Comparison of ENCODE assay signal across 8 mouse cellular contexts in the genomic region with DNA sequence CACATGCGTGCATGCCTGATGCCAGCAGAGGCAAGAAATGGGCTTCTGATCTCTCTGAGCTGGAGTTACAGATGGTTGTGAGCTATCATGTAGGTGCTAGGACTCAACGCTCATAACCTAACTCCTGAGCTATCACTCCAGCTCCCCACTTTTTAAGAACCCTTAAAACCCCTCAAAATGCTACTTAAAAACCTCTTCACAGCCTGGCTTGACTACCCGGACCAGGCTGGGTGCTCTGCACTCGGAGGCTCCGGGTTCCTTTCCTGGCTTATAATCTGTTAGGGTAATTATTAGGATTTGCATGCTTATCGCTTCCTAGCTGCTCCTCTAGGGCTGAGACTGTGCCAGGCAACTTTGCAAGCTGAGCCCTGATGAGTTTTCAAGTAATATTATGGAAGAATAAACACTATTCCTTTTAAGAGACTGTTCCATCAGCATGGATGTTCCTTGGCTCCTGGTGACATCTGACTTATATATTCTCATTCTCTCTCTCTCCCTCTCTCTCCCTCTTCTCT. TPM values are rescaled to one million over a fixed set of nuclear protein-coding genes. Genes with fewer than 3 reads are reported as not detected.
A peak's percentile ranks its signal among the peaks of the same experiment; 100 is the strongest.
DNase-seq lines count a peak whose midpoint lies in the region; ATAC-seq and TF ChIP-seq lines count a peak whose summit lies in the region.

No protein-coding gene starts in this region.

- H3K4me3 ChIP-seq in gastrocnemius, adult 2 months = peak overlapping the region; percentile 70
- 0 out of 2 replicates have a peak overlapping the region, but pooled peaks have one; percentile 41 for H3K4me3 ChIP-seq in limb, embryonic 13.5 days
- H3K4me3 ChIP-seq in limb, embryonic 10.5 days = no peak overlapping the region
- H3K4me3 ChIP-seq in MEL (ENCODE audit: control insufficient read depth in 1 of 2, insufficient read depth in 1 of 2, low read depth in 2 of 2, low read length in 2 of 2) = peak overlapping the region; percentile 72 to 86
- H3K4me3 ChIP-seq in liver, embryonic 13.5 days (replicated peaks) = peak overlapping the region; percentile 53; the same call in 1 of the 2 replicates

- H3K4me2 ChIP-seq in limb, embryonic 13.5 days (replicated peaks) = peak overlapping the region; percentile 68; the same call in 1 of the 2 replicates
- H3K4me2 ChIP-seq in liver, embryonic 13.5 days = peak overlapping the region; percentile 74

- peaks cover 31% of the 10 kb centered on the region for H3K79me2 ChIP-seq in MEL (ENCODE audit: control insufficient read depth, insufficient read depth, low read length, poor library complexity)

- no peak overlapping the region for H3K9ac ChIP-seq in limb, embryonic 13.5 days
- H3K9ac ChIP-seq in MEL (ENCODE audit: control insufficient read depth, low read depth, low read length, poor library complexity, severe bottlenecking) = peak overlapping the region; percentile 81
- H3K9ac ChIP-seq in liver, embryonic 13.5 days = 0 out of 2 replicates have a peak overlapping the region, but pooled peaks have one; percentile 58

- no peaks in the 10 kb centered on the region for H3K9me3 ChIP-seq in limb, embryonic 13.5 days
- H3K9me3 ChIP-seq in limb, embryonic 10.5 days (replicated peaks) = no peaks in the 10 kb centered on the region
- no peaks in the 10 kb centered on the region for H3K9me3 ChIP-seq in MEL (replicated peaks; ENCODE audit: insufficient read depth, low read length)
- H3K9me3 ChIP-seq in liver, embryonic 13.5 days (replicated peaks) = no peaks in the 10 kb centered on the region

- no peak for ATAC-seq in limb, embryonic 13.5 days (ENCODE audit: low FRiP score, low read depth)
- ATAC-seq in liver, embryonic 13.5 days (ENCODE audit: low read depth) = no peak

- TF ChIP-seq EP300 in MEL (IDR thresholded peaks at IDR 0.05; ENCODE audit: low read depth in 1 of 2, low read length in 2 of 2) = no peak; a peak in 2 of 4 replicates

- H3K36me3 ChIP-seq in limb, embryonic 13.5 days = no peaks in the 10 kb centered on the region
- no peaks in the 10 kb centered on the region for H3K36me3 ChIP-seq in limb, embryonic 10.5 days
- peaks cover 0 to 49% of the 10 kb centered on the region in 2 experiments; a peak in 2 of 4 replicates for H3K36me3 ChIP-seq in MEL (ENCODE audit: control insufficient read depth in 1 of 2, insufficient read depth in 2 of 2, low read length in 2 of 2)
- no peaks in the 10 kb centered on the region for H3K36me3 ChIP-seq in liver, embryonic 13.5 days

- H3K27me3 ChIP-seq in limb, embryonic 13.5 days = 0 out of 2 replicates have a peak, but pooled peaks cover 2% of the 10 kb centered on the region
- H3K27me3 ChIP-seq in limb, embryonic 10.5 days (ENCODE audit: low read depth, poor library complexity, severe bottlenecking) = peaks cover 12% of the 10 kb centered on the region
- no peaks in the 10 kb centered on the region for H3K27me3 ChIP-seq in MEL (ENCODE audit: control insufficient read depth in 1 of 2, insufficient read depth in 2 of 2, low read length in 2 of 2)
- H3K27me3 ChIP-seq in liver, embryonic 13.5 days = no peaks in the 10 kb centered on the region; the same call in 1 of the 2 replicates

- DNase-seq in gastrocnemius, adult 2 months = no peak
- DNase-seq in gastrocnemius, postnatal 14 days = no peak
- no peak for DNase-seq in limb, embryonic 10.5 days (ENCODE audit: low spot score)
- peak; percentile 81 for DNase-seq in MEL (ENCODE audit: low read depth, low spot score)
- DNase-seq in liver, embryonic 13.5 days = no peak
- no peak for DNase-seq in right cerebral cortex, postnatal 4 days
- no peak for DNase-seq in left cerebral cortex, postnatal 25 days (ENCODE audit: low spot score in 2 of 2)

- WGBS in limb, embryonic 13.5 days = 64% methylated on average over 6 of the region's 6 CpGs
- 68% methylated on average over 6 of the region's 6 CpGs for WGBS in limb, embryonic 10.5 days
- 62% methylated on average over 6 of the region's 6 CpGs for WGBS in liver, embryonic 13.5 days (ENCODE audit: insufficient replicate concordance)

- intact Hi-C loops in gastrocnemius, adult 2 months (cut with DNase I) = loop anchor here (2.0 kb wide), 1 partner anchor 599 kb away; no protein-coding TSS in a partner anchor
- intact Hi-C loops in gastrocnemius, postnatal 14 days (cut with DNase I; ENCODE audit: low total_unique reads) = no loop called here
- intact Hi-C loops in left cerebral cortex, postnatal 25 days (cut with DNase I) = loop anchor here (2.0 to 10.0 kb wide), 5 partner anchors 27 to 541 kb away; no protein-coding TSS in a partner anchor

- TF ChIP-seq CTCF in gastrocnemius, adult 2 months (IDR thresholded peaks at IDR 0.05) = no peak
- no peak for TF ChIP-seq CTCF in MEL (IDR thresholded peaks at IDR 0.05 in 2 of 3, conservative IDR thresholded peaks at IDR 0.05 in 1 of 3; ENCODE audit: control insufficient read depth in 1 of 3, insufficient read depth in 1 of 3, low read depth in 2 of 3, low read length in 3 of 3, poor library complexity in 1 of 3, severe bottlenecking in 1 of 3)

- peak in 1 of 2 experiments; percentile 20; a peak in 2 of 4 replicates for TF ChIP-seq POLR2A in MEL (IDR thresholded peaks at IDR 0.05; ENCODE audit: control insufficient read depth in 1 of 2, insufficient read depth in 1 of 2, low read depth in 1 of 2, low read length in 2 of 2, poor library complexity in 1 of 2)

- peaks cover 18% of the 10 kb centered on the region for H3K4me1 ChIP-seq in limb, embryonic 13.5 days
- H3K4me1 ChIP-seq in limb, embryonic 10.5 days = peaks cover 18% of the 10 kb centered on the region
- peaks cover 14 to 58% of the 10 kb centered on the region in 2 experiments for H3K4me1 ChIP-seq in MEL (ENCODE audit: control insufficient read depth in 1 of 2, insufficient read depth in 2 of 2, low read length in 2 of 2)
- H3K4me1 ChIP-seq in liver, embryonic 13.5 days (replicated peaks) = peaks cover 25% of the 10 kb centered on the region

- TF ChIP-seq RAD21 in MEL (IDR thresholded peaks at IDR 0.05; ENCODE audit: low read depth, low read length) = no peak

- H3K27ac ChIP-seq in gastrocnemius, adult 2 months = peak overlapping the region; percentile 73
- H3K27ac ChIP-seq in limb, embryonic 13.5 days = no peak overlapping the region
- H3K27ac ChIP-seq in limb, embryonic 10.5 days = no peak overlapping the region
- H3K27ac ChIP-seq in MEL (ENCODE audit: control insufficient read depth, low read depth, low read length) = peak overlapping the region; percentile 88
- no peak overlapping the region for H3K27ac ChIP-seq in liver, embryonic 13.5 days

TF ChIP-seq in MEL, 35 proteins besides CTCF, POLR2A, EP300 and RAD21:
- TF ChIP-seq SMC3 (IDR thresholded peaks at IDR 0.05; ENCODE audit: low read depth, low read length) (no peak), ELF1 (IDR thresholded peaks at IDR 0.05; ENCODE audit: low read depth, low read length) (no peak), ZMIZ1 (IDR thresholded peaks at IDR 0.05; ENCODE audit: low read depth, low read length) (no peak), ETS1 (IDR thresholded peaks at IDR 0.05; ENCODE audit: low read depth, low read length) (peak; percentile 44; the same call in 1 of the 2 replicates), TBP (IDR thresholded peaks at IDR 0.05; ENCODE audit: low read depth, low read length) (peak; percentile 80), MAFK (IDR thresholded peaks at IDR 0.05; ENCODE audit: borderline replicate concordance, low read depth, low read length) (no peak), HCFC1 (IDR thresholded peaks at IDR 0.05; ENCODE audit: low read depth, low read length) (no peak), TCF12 (IDR thresholded peaks at IDR 0.05; ENCODE audit: low read depth, low read length) (0 out of 2 replicates have a peak, but pooled peaks have one; percentile 37), MAX (IDR thresholded peaks at IDR 0.05; ENCODE audit: low read length) (0 out of 2 replicates have a peak, but pooled peaks have one; percentile 3), E2F4 (IDR thresholded peaks at IDR 0.05; ENCODE audit: borderline replicate concordance, low read depth, low read length) (no peak; the same call in none of the 2 replicates), JUND (IDR thresholded peaks at IDR 0.05; ENCODE audit: low read depth, low read length) (peak; percentile 87), MEF2A (IDR thresholded peaks at IDR 0.05; ENCODE audit: extremely low read depth, insufficient replicate concordance, low read depth, low read length, poor library complexity, severe bottlenecking) (no peak), SIN3A (IDR thresholded peaks at IDR 0.05; ENCODE audit: low read length) (no peak; the same call in 1 of the 2 replicates), MXI1 (IDR thresholded peaks at IDR 0.05; ENCODE audit: low read depth, low read length) (no peak; the same call in 1 of the 2 replicates), GABPA (IDR thresholded peaks at IDR 0.05; ENCODE audit: low read depth, low read length) (no peak), CHD2 (IDR thresholded peaks at IDR 0.05; ENCODE audit: low read length) (no peak), RCOR1 (IDR thresholded peaks at IDR 0.05; ENCODE audit: low read depth, low read length) (peak; percentile 66; the same call in 1 of the 2 replicates), MYC (IDR thresholded peaks at IDR 0.05; ENCODE audit: low read depth, low read length) (peak; percentile 50; the same call in 1 of the 2 replicates), GATA1 (IDR thresholded peaks at IDR 0.05; ENCODE audit: low read depth, low read length) (peak; percentile 87), TAL1 (IDR thresholded peaks at IDR 0.05; ENCODE audit: low read length) (no peak), CHD1 (IDR thresholded peaks at IDR 0.05; ENCODE audit: low read depth, low read length) (no peak), MYB (IDR thresholded peaks at IDR 0.05; ENCODE audit: low read depth, low read length) (no peak)

RNA-seq across cellular contexts. Expression of a gene that starts 0.8 kb away (rescaled TPM):
- total RNA-seq in gastrocnemius, adult 2 months (2021) = 100 to 1,000 TPM; 221 to 296 TPM
- total RNA-seq in gastrocnemius, postnatal 14 days (2021) = 100 to 1,000 TPM; 237 TPM
- polyA plus RNA-seq in limb, embryonic 13.5 days (2015; fragmentation: Nextera tagmentation; extraction: Ambion mirVana) = 259 and 285 TPM in 2 replicates
- polyA plus RNA-seq in limb, embryonic 10.5 days (2016; fragmentation: Nextera tagmentation; extraction: Ambion mirVana) = 254 and 274 TPM in 2 replicates
- total RNA-seq in MEL (2012; rRNA removed) = 239 and 249 TPM in 2 replicates
- 100 to 1,000 TPM in 1 of 2 experiments, not detected in 1; 158 TPM for polyA plus RNA-seq in MEL (2012; ENCODE audit: insufficient read depth in 1 of 2, insufficient read length in 2 of 2, low read depth in 1 of 2, low replicate concordance in 2 of 2, missing spikeins in 1 of 2)
- 240 and 241 TPM in 2 replicates for polyA plus RNA-seq in liver, embryonic 13.5 days (2015; fragmentation: Nextera tagmentation; extraction: Ambion mirVana)
- 10 to 100 TPM; 92.9 to 96.0 TPM for total RNA-seq in left cerebral cortex, postnatal 25 days (2021)

Comparison
In these comparisons a context has a peak if more than half of its experiments do, and no peak if none do; other contexts are left out.
1. H3K27ac ChIP-seq: peak in gastrocnemius, adult 2 months (single experiment) and MEL (single experiment); none in limb, embryonic 13.5 days (single experiment), limb, embryonic 10.5 days (single experiment) and liver, embryonic 13.5 days (single experiment).